In genomic region chr7:34569747-34570113, GRCm38 (mm10) we compare ENCODE assay signal across 9 mouse cellular contexts.
DNase-seq lines count a peak whose midpoint lies in the region; ATAC-seq and TF ChIP-seq lines count a peak whose summit lies in the region.
"Had no signal": no experiment of that assay in that cellular context is flagged by ENCODE, and none has a peak within 500 bp of the region (broad histone marks: within the 10 kb centered on the region; RNA-seq: fewer than 3 reads in every experiment).

No protein-coding gene starts in this region.

- H3K27me3 ChIP-seq in forebrain, embryonic 10.5 days (ENCODE audit: poor library complexity, severe bottlenecking) = no peaks in the 10 kb centered on the region
- H3K27me3 ChIP-seq in hindbrain, postnatal 0 days (ENCODE audit: insufficient read depth, low read length) = no peaks in the 10 kb centered on the region
- H3K27me3 ChIP-seq in neural tube, embryonic 12.5 days (replicated peaks) = no peaks in the 10 kb centered on the region

- no peak overlapping the region for H3K27ac ChIP-seq in left cerebral cortex, adult 2 months
- H3K27ac ChIP-seq in forebrain, embryonic 10.5 days = peak overlapping the region; percentile 91
- peak overlapping the region; percentile 38; the same call in 1 of the 2 replicates for H3K27ac ChIP-seq in hindbrain, postnatal 0 days
- H3K27ac ChIP-seq in neural tube, embryonic 12.5 days = 0 out of 2 replicates have a peak overlapping the region, but pooled peaks have one; percentile 6

- H3K9ac ChIP-seq in hindbrain, postnatal 0 days (replicated peaks; ENCODE audit: low read length) = no peak overlapping the region
- no peak overlapping the region for H3K9ac ChIP-seq in neural tube, embryonic 12.5 days

- no peak for TF ChIP-seq CTCF in left cerebral cortex, adult 2 months (IDR thresholded peaks at IDR 0.05)
- TF ChIP-seq CTCF in hindbrain, postnatal 0 days (IDR thresholded peaks at IDR 0.05; ENCODE audit: low read depth) = no peak

- intact Hi-C loops in left cerebral cortex, adult 2 months (cut with DNase I) = no loop called here
- intact Hi-C loops in left cerebral cortex, postnatal 14 days (cut with DNase I) = no loop called here

- peak overlapping the region; percentile 33 for H3K4me3 ChIP-seq in left cerebral cortex, adult 2 months
- H3K4me3 ChIP-seq in forebrain, embryonic 10.5 days = peak overlapping the region; percentile 48
- peak overlapping the region; percentile 19 for H3K4me3 ChIP-seq in hindbrain, postnatal 0 days (ENCODE audit: low read length)
- H3K4me3 ChIP-seq in neural tube, embryonic 12.5 days = peak overlapping the region; percentile 18; the same call in 1 of the 2 replicates

- H3K36me3 ChIP-seq in forebrain, embryonic 10.5 days (replicated peaks) = no peaks in the 10 kb centered on the region
- no peaks in the 10 kb centered on the region for H3K36me3 ChIP-seq in hindbrain, postnatal 0 days (ENCODE audit: insufficient read depth, low read length)
- no peaks in the 10 kb centered on the region for H3K36me3 ChIP-seq in neural tube, embryonic 12.5 days

- H3K4me1 ChIP-seq in forebrain, embryonic 10.5 days = peaks cover 30% of the 10 kb centered on the region
- H3K4me1 ChIP-seq in hindbrain, postnatal 0 days (ENCODE audit: insufficient read depth, low read length) = peaks cover 15% of the 10 kb centered on the region; the same call in 1 of the 2 replicates
- H3K4me1 ChIP-seq in neural tube, embryonic 12.5 days = peaks cover 16% of the 10 kb centered on the region

- 0 out of 2 replicates have a peak, but pooled peaks have one; percentile 15 for ATAC-seq in hindbrain, postnatal 0 days
- no peak for ATAC-seq in neural tube, embryonic 12.5 days (ENCODE audit: low FRiP score, low read depth)

- H3K4me2 ChIP-seq in hindbrain, postnatal 0 days (ENCODE audit: low read depth, low read length) = peak overlapping the region; percentile 48
- H3K4me2 ChIP-seq in neural tube, embryonic 12.5 days (replicated peaks) = peak overlapping the region; percentile 68

- H3K9me3 ChIP-seq in forebrain, embryonic 10.5 days = peaks cover 15% of the 10 kb centered on the region; the same call in 1 of the 2 replicates
- H3K9me3 ChIP-seq in hindbrain, postnatal 0 days (ENCODE audit: low read length) = no peaks in the 10 kb centered on the region
- no peaks in the 10 kb centered on the region for H3K9me3 ChIP-seq in neural tube, embryonic 12.5 days

- DNase-seq in left cerebral cortex, adult 2 months (ENCODE audit: extremely low spot score in 1 of 2, low spot score in 2 of 2) = no peak
- DNase-seq in left cerebral cortex, postnatal 14 days (ENCODE audit: low spot score in 2 of 2) = no peak
- DNase-seq in forebrain, embryonic 10.5 days (ENCODE audit: extremely low spot score, low spot score) = no peak
- no peak for DNase-seq in hindbrain, postnatal 0 days (ENCODE audit: low spot score)
- DNase-seq in Muller cell, postnatal 12 days (ENCODE audit: inconsistent ontology term) = no peak
- DNase-seq in adrenal gland, adult 8-10 months = no peak
- DNase-seq in lung, postnatal 14 days = no peak
- DNase-seq: cerebellum, adult 8-10 months had no signal

- 31% methylated on average over 8 of the region's 8 CpGs for WGBS in forebrain, embryonic 10.5 days
- WGBS in hindbrain, postnatal 0 days = 10% methylated on average over 8 of the region's 8 CpGs
- WGBS in neural tube, embryonic 12.5 days = 27% methylated on average over 8 of the region's 8 CpGs
